Mouse (Mus musculus): ENCODE data around the gene Prkar1b.

Prkar1b gene

DNA sequence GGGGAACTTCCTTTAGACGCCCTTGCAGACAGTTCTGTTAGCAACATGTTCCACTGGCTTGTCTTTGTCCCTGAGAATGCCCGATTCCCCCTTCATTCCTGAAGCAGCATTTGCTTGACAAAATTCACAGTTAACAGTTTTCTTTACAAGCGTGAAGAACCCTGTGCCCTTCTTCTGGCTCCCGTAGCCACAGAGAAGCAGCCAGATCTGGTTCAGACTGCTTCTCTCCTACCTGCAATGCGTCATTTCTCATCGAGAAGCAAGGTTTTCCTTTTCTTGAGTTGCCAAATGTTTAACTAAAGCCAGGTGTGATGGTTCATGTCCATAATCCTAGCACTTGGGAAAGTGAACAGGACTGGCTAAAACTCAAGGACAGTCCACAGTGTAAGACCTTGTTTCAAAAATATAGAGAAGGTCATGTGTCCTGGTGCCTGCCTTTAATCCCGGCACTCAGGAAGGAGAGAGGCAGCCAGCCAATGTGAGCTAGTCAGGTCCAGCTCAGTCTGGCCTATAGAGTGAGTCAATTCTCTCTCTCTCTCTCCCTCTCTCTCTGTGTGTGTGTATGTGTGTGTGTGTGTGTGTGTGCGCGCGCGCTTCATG is 3.2 kb downstream of the Prkar1b start:
- in situ Hi-C loops (cut with MboI, MseI): no loop called here

DNA sequence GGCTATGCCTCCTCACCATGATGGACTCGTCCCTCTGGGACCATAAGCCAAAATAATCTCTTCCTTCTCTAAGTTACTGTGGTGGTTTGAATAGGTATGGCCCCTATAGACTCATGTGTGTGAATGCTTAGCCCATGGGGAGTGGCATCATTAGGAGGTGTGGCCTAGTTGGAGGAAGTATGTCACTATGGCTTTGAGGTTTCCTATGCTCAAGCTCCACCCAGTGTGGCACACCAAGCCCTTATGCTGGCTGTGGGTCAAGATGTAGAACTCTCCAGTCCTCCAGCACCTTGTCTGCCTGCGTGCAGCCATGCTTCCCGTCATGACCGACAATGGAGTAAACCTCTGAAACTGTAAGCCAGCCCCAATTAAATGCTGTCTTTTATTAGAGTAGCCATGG is 4.1 kb downstream of the Prkar1b start:
- in situ Hi-C loops (cut with MboI, MseI): no loop called here

DNA sequence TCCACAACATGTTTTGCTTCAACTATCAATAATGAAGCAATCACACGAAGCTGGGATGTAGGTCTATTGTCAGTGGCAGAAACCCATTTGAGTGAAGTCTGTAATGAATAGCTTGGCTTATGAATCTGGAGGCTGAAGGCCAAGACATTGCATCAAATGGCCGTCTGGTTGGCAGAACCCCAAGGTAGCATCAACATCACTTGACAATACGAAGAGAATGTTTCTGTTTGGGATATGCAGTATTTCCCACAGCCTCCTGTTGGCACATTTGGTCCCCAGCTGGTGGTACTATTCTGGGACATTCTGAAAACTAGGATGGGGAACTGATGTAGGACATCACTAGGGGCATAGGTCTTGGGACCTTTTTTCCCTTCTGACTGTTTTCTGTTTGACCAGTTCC is 5.9 kb downstream of the Prkar1b start:
- in situ Hi-C loops (cut with MboI, MseI): no loop called here

DNA sequence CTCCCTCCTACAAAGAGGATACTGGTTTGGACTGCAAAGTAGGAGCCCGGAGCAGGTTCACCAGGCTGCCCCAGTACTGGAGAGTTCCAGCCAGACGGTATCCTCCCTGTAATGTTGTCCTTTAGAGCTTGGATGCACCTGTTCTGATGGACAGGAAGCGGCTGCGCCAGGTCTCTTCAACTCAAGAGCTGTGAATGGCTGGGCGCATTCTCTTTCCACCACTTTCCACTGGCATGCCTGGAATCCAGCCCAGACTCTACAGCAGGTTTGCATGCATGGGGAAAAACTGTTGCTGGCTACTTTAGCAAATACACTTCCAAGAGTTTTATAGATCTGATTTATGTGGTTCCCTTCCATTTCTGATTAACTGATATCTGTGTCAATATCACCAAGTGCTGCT is 8.5 kb downstream of the Prkar1b start:
- in situ Hi-C loops (cut with MboI, MseI): no loop called here

DNA sequence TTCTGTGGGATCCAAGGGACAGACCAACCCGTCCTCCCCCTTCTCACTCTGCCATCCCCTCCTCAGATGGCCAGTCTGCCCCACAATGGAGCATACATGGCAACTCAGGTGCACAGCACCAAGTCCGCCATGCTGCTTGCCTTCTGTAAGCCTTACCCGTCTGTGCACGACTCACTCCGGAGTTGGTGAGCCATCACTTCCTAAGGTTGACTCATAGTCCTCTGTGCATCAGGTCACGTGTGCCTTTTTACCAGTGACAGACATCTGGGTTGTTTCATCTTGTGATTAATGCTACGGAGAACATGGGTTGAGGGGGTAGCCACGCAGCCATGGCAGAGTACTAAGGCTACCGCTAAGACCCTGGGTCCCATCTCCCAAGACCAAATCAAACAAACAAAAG is 9.2 kb downstream of the Prkar1b start:
- in situ Hi-C loops (cut with MboI, MseI): no loop called here

DNA sequence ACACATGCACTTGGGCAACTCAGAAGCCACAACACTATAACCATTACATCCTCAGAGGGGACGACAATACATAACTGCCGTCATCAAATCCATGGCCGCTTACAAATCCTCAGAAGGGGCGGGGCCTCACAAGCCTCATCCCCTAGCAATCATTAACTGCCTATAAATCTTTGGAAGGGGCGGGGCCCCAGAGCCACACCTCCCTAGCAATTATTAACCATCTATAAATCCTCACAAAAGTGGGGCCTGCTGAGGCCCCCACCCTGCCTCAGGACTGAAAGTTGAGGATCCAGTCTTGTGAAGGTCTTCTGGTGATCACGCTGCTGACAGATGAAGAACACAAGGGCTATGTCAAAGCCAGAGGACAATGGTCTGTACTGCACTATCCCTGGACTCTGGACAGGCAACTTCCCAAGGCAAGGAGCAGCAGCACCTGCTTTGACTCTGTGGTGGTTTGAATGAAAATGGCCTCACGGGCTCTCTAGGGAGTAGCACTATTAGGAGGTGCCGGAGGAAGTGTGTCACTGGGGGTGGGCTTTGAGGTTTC is 10.8 kb downstream of the Prkar1b start:
- in situ Hi-C loops (cut with MboI, MseI): loop anchor here (5.0 to 10.0 kb wide), 2 partner anchors 38 to 894 kb away; no protein-coding TSS in a partner anchor

DNA sequence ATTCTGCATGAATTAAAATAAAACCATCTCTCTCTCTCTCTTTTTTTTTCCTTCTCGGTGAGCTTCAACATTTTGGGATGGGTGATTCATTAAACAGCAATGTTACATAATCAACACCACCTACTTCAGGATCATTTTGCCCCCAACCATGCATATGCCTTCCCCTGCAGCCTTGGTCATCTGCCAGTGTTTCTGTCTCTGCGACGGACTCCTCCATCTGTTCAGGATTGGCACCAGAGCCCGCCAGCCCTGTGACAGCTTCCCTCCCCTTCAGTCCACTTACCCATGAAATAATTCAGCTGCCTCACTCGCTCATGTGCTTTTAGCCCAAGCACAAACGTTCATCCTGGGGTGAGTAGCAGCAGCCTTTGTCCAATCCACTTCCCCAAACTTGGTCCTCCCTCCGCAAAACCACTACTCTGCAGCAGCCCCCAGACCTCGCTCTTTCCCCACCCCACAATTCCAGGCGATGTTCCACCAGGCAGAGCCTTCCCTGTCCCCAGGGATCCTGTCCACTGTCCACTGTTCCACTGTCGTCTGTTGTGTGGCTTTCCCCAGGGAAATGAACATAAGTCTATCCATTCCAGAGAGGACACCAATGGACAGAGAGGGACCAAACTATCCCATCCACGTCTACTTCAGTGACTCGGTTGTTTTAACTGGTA is 11.4 kb downstream of the Prkar1b start:
- in situ Hi-C loops (cut with MboI, MseI): loop anchor here (5.0 to 10.0 kb wide), 2 partner anchors 39 to 894 kb away; no protein-coding TSS in a partner anchor

DNA sequence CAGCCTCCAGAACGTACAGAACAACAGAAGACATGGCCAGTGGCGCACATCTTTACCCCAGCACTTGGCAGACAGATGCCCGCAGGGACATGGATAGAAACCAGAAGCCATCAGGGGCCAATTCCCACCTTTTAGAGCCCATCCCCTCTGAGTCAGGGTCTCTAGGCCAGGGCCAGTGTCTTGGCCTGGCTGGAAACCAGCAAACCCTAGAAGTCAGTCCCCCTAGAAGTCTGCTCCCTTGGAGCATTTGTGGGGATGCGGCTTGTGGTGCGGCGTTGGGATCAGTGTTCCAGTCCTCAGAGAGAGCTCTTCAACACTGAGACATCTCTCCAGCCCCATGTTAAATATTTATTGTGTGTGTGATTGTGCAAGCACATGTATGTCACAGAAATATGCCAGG is 12.6 kb downstream of the Prkar1b start:
- in situ Hi-C loops (cut with MboI, MseI): loop anchor here (5.0 to 10.0 kb wide), 2 partner anchors 40 to 892 kb away; no protein-coding TSS in a partner anchor

DNA sequence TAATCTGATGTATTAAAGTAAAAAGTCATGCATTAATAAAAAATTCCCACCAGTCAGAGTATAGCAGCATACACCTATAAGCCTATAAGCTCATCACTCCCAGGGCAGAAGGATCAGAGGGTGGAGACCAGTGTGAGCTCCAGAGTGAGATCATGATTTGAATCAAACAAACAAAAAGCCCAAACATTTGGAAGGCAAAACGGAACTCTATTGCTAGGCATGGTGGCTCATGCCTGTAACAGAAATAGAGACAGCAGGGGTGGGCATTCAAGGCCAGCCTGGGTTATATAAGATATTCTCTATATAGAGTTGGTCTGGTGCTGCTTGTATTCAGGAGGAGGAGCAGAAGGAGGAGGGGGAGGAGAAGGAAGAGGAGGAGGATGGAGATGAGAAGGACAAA is 13.5 kb downstream of the Prkar1b start:
- in situ Hi-C loops (cut with MboI, MseI): loop anchor here (5.0 to 10.0 kb wide), 2 partner anchors 41 to 892 kb away; no protein-coding TSS in a partner anchor

DNA sequence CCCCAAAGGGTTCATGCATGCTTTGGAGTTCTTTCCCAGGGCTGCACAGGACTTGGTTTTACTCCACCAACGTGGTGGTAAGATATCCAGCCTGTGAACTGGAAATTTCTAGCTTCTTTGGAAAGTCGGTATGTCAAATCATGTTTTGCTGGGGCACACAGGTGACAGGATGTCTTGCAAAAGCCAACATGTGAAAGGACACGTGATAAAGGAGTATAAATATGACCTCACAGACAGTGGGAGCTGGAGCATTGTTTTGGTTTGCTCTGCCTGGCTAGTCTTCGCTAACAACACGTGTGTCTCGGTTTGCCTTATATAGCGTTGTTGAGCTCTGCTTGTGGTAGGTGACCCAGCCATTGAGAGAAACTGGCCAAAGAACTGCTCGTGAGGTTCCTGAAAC is 15.3 kb downstream of the Prkar1b start:
- in situ Hi-C loops (cut with MboI, MseI): loop anchor here (10.0 kb wide), 1 partner anchor 890 kb away; no protein-coding TSS in a partner anchor

DNA sequence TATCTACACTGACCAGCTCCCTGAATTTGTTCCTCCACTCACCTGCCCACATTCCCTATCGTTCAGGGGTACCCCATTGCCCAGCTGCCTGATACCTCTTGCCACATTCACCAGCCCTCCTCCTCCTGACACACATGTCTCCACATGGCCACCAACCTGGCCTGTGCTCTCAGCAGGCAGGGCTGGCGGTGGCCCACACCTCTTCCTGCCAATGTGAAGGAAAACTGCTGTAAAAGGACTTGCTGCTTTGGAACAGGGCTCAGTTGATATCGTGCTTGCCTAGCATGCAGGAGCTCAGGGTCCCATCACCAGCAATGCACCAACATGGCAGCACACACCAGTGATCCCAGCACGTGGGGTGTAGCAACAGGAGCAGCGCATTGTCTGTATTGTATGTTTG is 19.4 kb downstream of the Prkar1b start:
- in situ Hi-C loops (cut with MboI, MseI): loop anchor here (10.0 kb wide), 1 partner anchor 886 kb away; no protein-coding TSS in a partner anchor

DNA sequence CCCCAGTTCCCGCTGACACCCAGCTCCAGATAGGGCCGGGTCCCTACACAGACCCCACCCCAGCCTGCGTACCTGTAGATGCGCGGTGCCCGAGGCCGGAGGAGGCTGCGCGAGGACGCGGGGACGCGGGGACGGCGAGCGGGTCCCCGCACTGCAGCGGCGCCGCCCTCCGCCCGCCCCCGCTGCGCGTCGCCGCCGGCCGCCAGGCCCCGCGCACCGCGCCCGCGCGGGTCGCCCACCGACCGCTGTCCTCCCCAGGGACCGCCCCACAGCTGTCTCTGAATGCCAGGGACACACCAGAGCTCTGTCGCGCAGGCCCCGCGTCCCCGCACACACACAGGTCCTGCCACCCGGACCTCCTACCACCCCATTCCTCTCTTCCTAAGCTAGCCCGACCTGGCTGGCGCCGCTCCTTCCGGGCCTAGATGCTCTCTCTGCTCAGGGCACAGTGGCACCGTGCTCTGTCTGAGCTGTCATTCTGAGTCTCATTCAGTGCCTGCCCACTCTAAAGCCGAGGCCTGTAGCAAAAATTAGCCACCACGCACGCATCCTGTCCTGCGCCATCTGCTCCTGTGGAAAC is 20.1 kb downstream of the Prkar1b start:
- in situ Hi-C loops (cut with MboI, MseI): loop anchor here (10.0 kb wide), 1 partner anchor 885 kb away; no protein-coding TSS in a partner anchor

DNA sequence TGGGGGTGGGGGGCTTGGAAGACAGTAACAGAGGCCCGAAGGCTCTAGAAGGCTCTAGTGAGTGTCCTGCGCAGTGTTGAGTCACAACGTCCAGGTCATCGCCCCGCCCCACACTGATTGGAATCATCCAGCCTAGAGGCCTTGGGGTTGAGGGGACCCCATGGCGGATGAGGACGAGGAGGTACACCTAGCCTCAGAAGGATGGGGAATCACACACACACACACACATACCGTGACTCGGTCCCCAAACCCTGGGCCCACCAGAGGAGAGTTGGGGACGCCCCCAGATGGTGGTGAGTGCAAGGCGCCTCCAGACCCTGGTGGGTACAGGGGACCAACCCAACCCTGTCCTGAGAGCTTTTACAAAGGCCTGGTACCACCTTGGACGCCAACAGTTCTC is 20.7 kb downstream of the Prkar1b start:
- in situ Hi-C loops (cut with MboI, MseI): no loop called here

DNA sequence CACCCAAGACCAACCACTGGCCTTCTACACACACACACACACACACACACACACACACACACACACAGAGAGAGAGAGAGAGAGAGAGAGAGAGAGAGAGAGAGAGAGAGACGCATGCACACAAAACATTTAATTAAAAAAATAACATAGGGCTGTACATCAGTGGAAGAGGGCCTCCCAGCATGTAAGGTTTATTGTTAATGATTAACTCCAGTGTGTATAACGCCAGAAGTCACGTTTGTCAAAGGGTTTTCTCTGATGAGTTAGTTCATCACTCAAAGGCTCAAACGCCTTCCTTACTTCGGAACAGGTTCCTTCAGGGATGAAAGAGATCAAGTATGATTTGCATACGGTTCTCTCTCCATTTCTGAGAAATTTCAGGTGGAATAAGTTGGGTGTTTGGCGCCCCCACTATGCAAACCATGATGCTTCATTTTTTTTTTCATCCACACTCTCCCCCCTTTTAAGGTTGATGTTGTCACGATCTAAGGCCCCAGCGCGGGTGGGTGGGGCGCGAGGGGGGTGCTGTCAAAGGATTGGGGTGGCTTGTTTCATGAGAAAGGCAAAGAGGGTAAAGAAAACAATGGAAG is 21.2 kb downstream of the Prkar1b start:
- in situ Hi-C loops (cut with MboI, MseI): no loop called here

DNA sequence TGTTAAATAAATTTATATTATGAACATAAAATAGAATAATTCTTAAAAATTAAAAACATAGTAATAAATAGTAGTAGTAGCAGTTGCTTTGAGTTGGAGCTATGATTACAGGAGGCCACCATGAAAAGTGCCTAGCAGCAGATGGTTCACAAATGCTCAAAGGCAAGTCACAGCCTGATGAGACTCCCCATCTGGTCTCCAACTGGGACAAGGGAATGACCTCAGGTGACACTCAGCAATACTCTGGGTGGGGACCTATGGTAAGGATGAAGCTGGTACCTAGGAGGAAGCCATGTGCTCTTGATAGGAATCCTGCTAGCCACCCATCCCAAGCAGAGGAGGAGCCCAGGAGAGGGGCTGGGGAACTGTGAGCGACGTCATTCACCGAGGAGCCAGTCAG is 24.1 kb downstream of the Prkar1b start:
- in situ Hi-C loops (cut with MboI, MseI): no loop called here

DNA sequence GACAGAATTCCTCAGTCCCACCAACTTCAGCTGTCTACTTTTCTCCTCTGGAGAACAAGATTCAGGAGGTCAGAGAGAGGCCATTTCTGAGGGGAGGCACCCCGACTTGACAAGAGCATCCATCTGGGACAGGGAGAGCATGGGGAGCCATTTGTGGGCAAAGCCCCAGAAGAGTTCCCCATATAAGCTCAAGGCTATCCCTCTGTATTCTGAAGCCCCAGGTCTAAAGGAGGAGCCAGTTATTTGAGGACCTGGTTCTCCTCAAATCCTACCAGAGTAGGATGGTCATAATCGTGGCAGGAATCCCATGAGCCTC is 30.9 kb downstream of the Prkar1b start:
- in situ Hi-C loops (cut with MboI, MseI): no loop called here

DNA sequence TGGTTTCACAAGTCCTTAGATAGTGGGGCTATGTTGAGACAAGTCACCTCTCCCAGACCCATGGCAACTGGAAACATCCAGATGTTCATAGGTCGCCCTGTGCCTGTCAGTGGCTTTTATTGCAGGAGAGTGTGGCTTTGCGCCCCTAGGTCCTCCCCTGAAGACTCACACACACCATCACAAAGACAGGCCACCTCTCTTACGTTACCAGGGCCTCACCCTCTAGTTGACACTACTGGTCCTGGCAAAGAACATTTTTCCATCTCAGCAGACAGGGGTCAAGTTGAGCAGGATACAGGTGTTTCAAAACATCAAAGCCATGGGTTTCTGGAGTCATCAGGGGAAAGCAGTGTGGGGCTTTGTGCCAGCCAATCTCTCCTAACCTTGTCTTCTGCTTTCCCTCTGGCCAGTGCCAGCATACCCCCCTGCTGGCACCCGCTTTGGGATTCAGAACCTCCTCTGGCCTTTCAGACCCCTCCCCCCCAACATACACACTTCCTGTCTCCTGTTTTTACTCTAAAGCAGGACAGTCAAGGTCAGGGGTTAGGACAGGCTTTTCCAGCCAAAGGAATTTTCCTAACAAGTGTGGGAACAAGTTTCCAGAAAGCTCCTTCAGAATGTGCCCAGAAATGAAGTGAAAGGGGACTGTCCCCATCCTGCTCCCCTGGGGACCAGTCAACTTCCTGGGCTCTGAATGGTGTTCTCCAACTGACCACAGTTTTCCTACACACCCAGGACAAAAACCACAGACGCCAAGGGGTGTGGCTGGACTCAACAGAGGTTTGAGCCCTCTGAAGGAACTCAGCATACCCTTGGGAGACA is 31.5 kb downstream of the Prkar1b start:
- in situ Hi-C loops (cut with MboI, MseI): no loop called here

DNA sequence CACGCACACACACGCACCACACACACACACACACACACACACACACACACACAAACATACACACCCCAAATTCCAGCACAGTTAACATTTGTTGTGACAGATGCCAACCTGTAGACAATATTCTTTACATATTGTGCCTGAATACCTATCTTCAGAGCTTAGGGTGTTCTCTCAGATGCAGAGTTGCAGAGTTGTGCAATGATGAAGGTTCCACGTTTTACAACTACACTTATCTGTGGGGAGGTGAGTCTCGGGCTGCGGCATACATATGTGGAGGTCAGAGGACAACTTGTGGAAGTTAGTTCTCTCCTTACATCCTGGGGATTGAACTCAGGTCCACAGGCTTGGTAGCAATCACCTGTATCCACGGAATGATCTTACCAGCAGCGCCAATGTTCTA is 34.3 kb downstream of the Prkar1b start:
- in situ Hi-C loops (cut with MboI, MseI): no loop called here

DNA sequence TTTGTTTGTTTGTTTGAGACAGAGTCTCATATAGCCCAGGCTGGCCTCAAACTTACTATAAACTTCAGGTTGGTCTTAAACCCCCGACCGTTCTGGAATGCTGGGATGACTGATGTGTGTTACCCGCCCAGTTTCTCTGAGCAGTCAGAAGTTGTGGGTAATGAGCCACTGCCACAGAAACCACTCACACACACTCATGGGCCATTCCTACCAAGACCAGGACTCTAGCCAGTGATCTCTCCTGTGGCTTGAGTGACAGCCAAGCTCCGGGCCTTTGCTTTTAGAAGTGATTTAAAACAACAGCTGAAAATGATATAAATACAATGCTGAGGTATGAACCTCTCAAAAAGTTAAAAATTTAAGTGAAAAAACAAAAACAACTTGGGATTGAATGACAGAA is 34.9 kb downstream of the Prkar1b start:
- in situ Hi-C loops (cut with MboI, MseI): no loop called here

DNA sequence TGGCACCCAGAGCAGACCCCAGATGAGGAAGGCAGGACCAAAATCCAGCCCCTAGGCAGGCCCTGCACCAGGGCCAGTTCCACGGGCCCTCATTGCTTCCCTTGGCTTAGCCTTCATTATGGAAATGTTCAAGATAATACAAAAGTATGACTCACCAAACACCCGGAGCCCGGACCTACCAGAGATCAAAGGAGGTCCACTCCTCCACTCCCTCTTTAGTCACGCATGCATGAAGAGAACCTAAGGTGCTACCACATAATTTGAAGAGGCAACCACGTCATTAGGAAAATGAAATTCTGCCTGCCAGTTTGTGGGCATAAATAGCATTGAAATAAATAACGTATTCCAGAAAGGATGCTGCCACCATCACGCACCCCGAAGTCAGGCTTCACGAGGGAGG is 37.4 kb downstream of the Prkar1b start:
- in situ Hi-C loops (cut with MboI, MseI): no loop called here

DNA sequence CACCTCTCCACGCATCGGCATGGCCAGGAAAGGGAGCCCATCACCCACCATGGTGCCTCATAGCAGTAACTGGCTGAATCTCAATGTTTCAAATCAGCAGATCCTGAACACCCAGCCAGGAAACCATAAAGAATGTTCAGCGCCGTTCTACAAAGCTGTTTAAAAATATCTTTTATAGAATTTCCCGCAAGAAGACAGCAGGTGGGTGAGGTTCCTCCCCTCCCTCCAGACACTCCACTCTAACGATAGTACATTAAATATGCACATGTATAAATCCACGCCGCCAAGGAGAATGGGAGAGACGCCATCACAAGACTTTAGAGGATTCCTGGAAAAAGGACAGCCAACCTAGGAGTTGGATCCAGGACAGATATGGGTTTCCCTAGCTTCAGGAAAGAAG is 37.8 kb downstream of the Prkar1b start:
- in situ Hi-C loops (cut with MboI, MseI): no loop called here

Measured in regulatory T cell (primary cell).